In the genomic region with DNA sequence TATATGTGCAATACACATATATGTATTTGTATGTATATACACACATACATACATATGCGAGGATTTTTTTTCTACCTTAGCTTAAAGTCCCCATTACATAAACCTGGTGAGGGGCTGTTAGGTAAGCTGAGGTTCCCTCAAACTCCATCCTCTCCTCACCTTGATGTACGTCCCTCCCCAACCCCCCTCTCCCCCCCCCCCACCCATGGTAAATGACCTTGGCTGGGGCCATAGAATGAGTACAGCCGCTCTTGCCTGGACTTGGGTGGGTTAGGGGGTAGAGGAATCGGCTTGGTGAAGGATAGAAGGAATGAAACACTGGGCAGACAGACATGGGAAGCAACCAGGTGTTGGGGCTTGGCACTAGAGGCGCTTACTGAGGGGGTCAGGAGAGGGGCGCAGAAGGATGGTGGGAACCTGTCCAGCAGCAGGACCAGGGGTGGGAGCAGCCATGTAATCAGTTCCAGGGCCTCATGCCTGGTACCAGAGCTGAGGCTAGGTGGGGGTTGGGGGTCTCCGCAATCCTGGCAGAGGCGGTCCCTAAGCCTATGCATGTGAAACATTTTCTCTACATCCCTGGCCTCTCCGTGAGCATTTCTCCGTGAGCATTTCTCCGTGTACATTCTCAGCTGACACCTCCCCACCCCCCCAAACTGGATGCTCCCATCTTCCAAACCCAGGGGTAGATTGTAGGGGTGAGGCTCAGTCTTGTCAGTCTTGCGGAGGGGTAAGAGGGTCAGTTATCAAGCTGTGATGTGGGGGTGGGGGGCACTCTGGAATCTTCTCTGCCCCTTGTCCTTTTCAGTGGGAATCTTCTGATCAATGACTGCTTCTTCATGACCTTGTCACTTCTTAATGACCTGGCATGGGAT, we compare ENCODE assay signal across 7 mouse cellular contexts. TPM values are rescaled to one million over a fixed set of nuclear protein-coding genes. Genes with fewer than 3 reads are reported as not detected.
DNase-seq lines count a peak whose midpoint lies in the region; ATAC-seq lines count a peak whose summit lies in the region.

No protein-coding gene starts in this region.

- no peaks in the 10 kb centered on the region for H3K9me3 ChIP-seq in lung, embryonic 15.5 days
- no peaks in the 10 kb centered on the region for H3K9me3 ChIP-seq in forebrain, embryonic 11.5 days (ENCODE audit: control insufficient read depth, low read length)
- no peaks in the 10 kb centered on the region for H3K9me3 ChIP-seq in limb, embryonic 13.5 days

- 28% methylated on average over 12 of the region's 12 CpGs for WGBS in lung, embryonic 15.5 days
- 35% methylated on average over 12 of the region's 12 CpGs for WGBS in forebrain, embryonic 11.5 days
- 29% methylated on average over 12 of the region's 12 CpGs for WGBS in limb, embryonic 13.5 days

- ATAC-seq in lung, embryonic 15.5 days (ENCODE audit: borderline replicate concordance, extremely low read depth, low FRiP score, low TSS enrichment) = peak; percentile 36; the same call in 1 of the 2 replicates
- peak; percentile 61; the same call in 1 of the 2 replicates for ATAC-seq in forebrain, embryonic 11.5 days (replicated peaks; ENCODE audit: low FRiP score)
- peak; percentile 29; the same call in 1 of the 2 replicates for ATAC-seq in limb, embryonic 13.5 days (ENCODE audit: low FRiP score, low read depth)

- peak overlapping the region; percentile 52 for H3K4me3 ChIP-seq in lung, embryonic 15.5 days
- peak overlapping the region; percentile 41 for H3K4me3 ChIP-seq in forebrain, embryonic 11.5 days (ENCODE audit: low read depth, low read length)
- H3K4me3 ChIP-seq in limb, embryonic 13.5 days = peak overlapping the region; percentile 61

- peaks cover 14% of the 10 kb centered on the region for H3K36me3 ChIP-seq in lung, embryonic 15.5 days
- H3K36me3 ChIP-seq in forebrain, embryonic 11.5 days (ENCODE audit: control insufficient read depth, insufficient read depth, low read length) = peaks cover 3% of the 10 kb centered on the region; the same call in 1 of the 2 replicates
- H3K36me3 ChIP-seq in limb, embryonic 13.5 days = peaks cover 26% of the 10 kb centered on the region

- peak overlapping the region; percentile 81 for H3K4me2 ChIP-seq in lung, embryonic 15.5 days
- peak overlapping the region; percentile 89; the same call in 1 of the 2 replicates for H3K4me2 ChIP-seq in forebrain, embryonic 11.5 days (ENCODE audit: low read depth, low read length, severe bottlenecking)
- H3K4me2 ChIP-seq in limb, embryonic 13.5 days (replicated peaks) = peak overlapping the region; percentile 87

- no peaks in the 10 kb centered on the region for H3K27me3 ChIP-seq in lung, embryonic 15.5 days
- no peaks in the 10 kb centered on the region for H3K27me3 ChIP-seq in forebrain, embryonic 11.5 days (ENCODE audit: control insufficient read depth, insufficient read depth, low read length)
- no peaks in the 10 kb centered on the region for H3K27me3 ChIP-seq in limb, embryonic 13.5 days

- no peak overlapping the region for H3K9ac ChIP-seq in lung, embryonic 15.5 days
- peak overlapping the region; percentile 70 for H3K9ac ChIP-seq in forebrain, embryonic 11.5 days (ENCODE audit: low read length)
- peak overlapping the region; percentile 81 for H3K9ac ChIP-seq in limb, embryonic 13.5 days

- no peak overlapping the region for H3K27ac ChIP-seq in lung, embryonic 15.5 days
- no peak overlapping the region for H3K27ac ChIP-seq in forebrain, embryonic 11.5 days (ENCODE audit: low read depth, low read length)
- no peak overlapping the region for H3K27ac ChIP-seq in limb, embryonic 13.5 days

- H3K4me1 ChIP-seq in lung, embryonic 15.5 days = peaks cover 17% of the 10 kb centered on the region
- H3K4me1 ChIP-seq in forebrain, embryonic 11.5 days (replicated peaks; ENCODE audit: control insufficient read depth, insufficient read depth, low read length) = peaks cover 7% of the 10 kb centered on the region
- peaks cover 24% of the 10 kb centered on the region for H3K4me1 ChIP-seq in limb, embryonic 13.5 days

- no peak for DNase-seq in lung, postnatal 14 days
- DNase-seq in forebrain, embryonic 11.5 days (ENCODE audit: low spot score) = no peak
- peak; percentile 49 for DNase-seq in right cerebral cortex, postnatal 4 days
- no peak for DNase-seq in kidney, adult 9 months
- DNase-seq in kidney, postnatal 36 days = no peak

RNA-seq across cellular contexts. Expression of a gene that starts 0.8 kb away (rescaled TPM):
- 3.7 and 4.4 TPM in 2 replicates for polyA plus RNA-seq in lung, embryonic 15.5 days (2015; fragmentation: Nextera tagmentation; extraction: Ambion mirVana)
- polyA plus RNA-seq in forebrain, embryonic 11.5 days (2014; fragmentation: Nextera tagmentation; extraction: Ambion mirVana) = 8.2 and 9.0 TPM in 2 replicates
- 4.6 and 7.8 TPM in 2 replicates for polyA plus RNA-seq in limb, embryonic 13.5 days (2015; fragmentation: Nextera tagmentation; extraction: Ambion mirVana)

RNA-seq across cellular contexts. Expression of a gene that starts 9.6 kb away (rescaled TPM):
- 168 and 175 TPM in 2 replicates for polyA plus RNA-seq in lung, embryonic 15.5 days (2015; fragmentation: Nextera tagmentation; extraction: Ambion mirVana)
- 230 and 253 TPM in 2 replicates for polyA plus RNA-seq in forebrain, embryonic 11.5 days (2014; fragmentation: Nextera tagmentation; extraction: Ambion mirVana)
- 179 and 186 TPM in 2 replicates for polyA plus RNA-seq in limb, embryonic 13.5 days (2015; fragmentation: Nextera tagmentation; extraction: Ambion mirVana)

RNA-seq across cellular contexts. Expression of a gene that starts 19.9 kb away (rescaled TPM):
- 11.2 and 14.9 TPM in 2 replicates for polyA plus RNA-seq in lung, embryonic 15.5 days (2015; fragmentation: Nextera tagmentation; extraction: Ambion mirVana)
- polyA plus RNA-seq in forebrain, embryonic 11.5 days (2014; fragmentation: Nextera tagmentation; extraction: Ambion mirVana) = 13.6 and 16.6 TPM in 2 replicates
- 34.9 and 39.6 TPM in 2 replicates for polyA plus RNA-seq in limb, embryonic 13.5 days (2015; fragmentation: Nextera tagmentation; extraction: Ambion mirVana)

RNA-seq across cellular contexts. Expression of a gene that starts 37.8 kb away (rescaled TPM):
- polyA plus RNA-seq in lung, embryonic 15.5 days (2015; fragmentation: Nextera tagmentation; extraction: Ambion mirVana) = 56.8 and 64.4 TPM in 2 replicates
- 75.7 and 83.7 TPM in 2 replicates for polyA plus RNA-seq in forebrain, embryonic 11.5 days (2014; fragmentation: Nextera tagmentation; extraction: Ambion mirVana)
- 51.1 and 55.2 TPM in 2 replicates for polyA plus RNA-seq in limb, embryonic 13.5 days (2015; fragmentation: Nextera tagmentation; extraction: Ambion mirVana)

RNA-seq across cellular contexts. Expression of a gene that starts 37.9 kb away (rescaled TPM):
- 1.1 and 1.4 TPM in 2 replicates for polyA plus RNA-seq in lung, embryonic 15.5 days (2015; fragmentation: Nextera tagmentation; extraction: Ambion mirVana)
- 0.71 TPM in 1 of 2 replicates, not detected in the other for polyA plus RNA-seq in forebrain, embryonic 11.5 days (2014; fragmentation: Nextera tagmentation; extraction: Ambion mirVana)
- polyA plus RNA-seq in limb, embryonic 13.5 days (2015; fragmentation: Nextera tagmentation; extraction: Ambion mirVana) = 1.3 TPM in 1 of 2 replicates, not detected in the other
